Mouse (Mus musculus): Measurements from ENCODE around the gene Itga3.
A peak's percentile ranks its signal among the peaks of the same experiment; 100 is the strongest.

The Itga3 gene

GRCm38 (mm10) chr11:95076536-95077111 is at the start of gene Itga3:
Gene Itga3, minus strand, starts transcription at chr11:95076801.
- no peak for DNase-seq (ENCODE audit: low spot score in 2 of 2)

DNA sequence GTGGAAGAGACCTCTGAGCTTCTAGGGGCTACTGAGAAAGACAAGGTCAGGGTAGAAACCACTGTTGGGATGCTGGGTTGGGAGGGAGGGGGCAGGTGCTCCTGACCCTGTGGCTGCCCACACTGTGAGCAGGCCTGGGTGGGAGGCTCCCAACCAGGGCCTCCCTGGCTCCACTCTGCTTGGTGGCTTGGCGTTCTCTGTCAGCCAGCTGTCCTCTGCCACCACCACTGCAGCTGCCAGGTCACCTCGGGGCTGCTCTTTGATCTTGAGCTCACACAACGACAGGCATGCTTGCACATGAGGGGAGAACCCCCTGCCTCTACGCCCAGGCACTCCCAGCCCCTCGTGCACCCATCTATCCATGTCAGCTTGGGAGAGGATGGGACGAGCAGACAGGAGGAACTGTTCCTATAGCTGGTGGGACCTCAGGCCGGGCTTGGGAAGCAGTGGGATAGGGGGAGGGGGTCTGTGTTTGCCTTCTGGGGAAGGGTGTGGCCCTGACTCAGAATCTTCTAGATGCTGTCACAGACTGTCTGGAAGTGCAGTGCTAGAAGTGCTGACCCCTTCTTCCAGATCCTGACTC is 48.9 kb upstream of the Itga3 start:
- no peak for DNase-seq (ENCODE audit: low spot score in 2 of 2)

DNA sequence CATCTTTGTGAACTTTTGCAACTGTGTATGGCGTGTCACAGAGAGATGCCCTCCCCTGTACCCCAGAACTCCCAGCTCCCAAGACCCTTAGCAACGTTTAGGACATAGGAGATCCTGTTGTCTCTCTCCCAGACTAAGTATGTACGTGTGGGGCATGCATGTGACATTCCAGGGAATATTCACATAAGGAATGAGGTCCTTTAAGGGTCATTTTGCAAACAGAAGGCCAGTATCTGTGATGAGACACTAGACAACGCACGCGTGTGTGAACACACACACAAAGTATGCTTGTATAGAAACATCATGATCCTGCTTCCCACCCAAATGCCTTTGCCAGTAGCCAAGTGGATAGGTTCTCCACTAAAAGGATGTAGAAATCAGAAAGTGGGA is 45.5 kb upstream of the Itga3 start:
- no peak for DNase-seq (ENCODE audit: low spot score in 2 of 2)

GRCm38 (mm10) chr11:95121161-95122099 is 44.8 kb upstream of the Itga3 start:
- DNase-seq (ENCODE audit: low spot score in 2 of 2), result no peak

DNA sequence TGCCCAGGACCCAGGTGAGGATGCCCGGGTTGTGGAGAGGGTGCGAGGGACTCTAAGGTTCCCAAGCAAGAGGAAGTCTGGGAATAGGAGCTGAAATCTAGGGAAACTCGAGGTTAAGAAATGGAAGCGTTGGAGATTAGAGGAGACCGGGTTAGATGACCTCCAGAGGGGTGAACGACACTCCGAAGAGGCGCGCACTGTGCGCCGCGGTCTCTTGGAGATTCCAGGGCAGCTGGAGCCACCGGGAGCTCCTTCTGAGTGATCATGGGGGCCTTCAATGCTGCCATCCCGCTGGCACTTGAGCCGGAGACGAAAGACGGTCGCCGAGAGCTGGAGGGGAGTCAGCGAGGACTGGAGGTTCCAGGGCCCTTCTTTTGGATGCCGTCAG is 44.0 kb upstream of the Itga3 start:
- no peak for DNase-seq (ENCODE audit: low spot score in 2 of 2)

- DNase-seq (ENCODE audit: low spot score in 2 of 2), result no peak
These were observed 43.5 kb upstream of the Itga3 start, which contains the start of gene Dlx3 for GRCm38 (mm10) chr11:95119990-95120632. Gene Dlx3, plus strand, starts transcription at chr11:95120119.

DNA sequence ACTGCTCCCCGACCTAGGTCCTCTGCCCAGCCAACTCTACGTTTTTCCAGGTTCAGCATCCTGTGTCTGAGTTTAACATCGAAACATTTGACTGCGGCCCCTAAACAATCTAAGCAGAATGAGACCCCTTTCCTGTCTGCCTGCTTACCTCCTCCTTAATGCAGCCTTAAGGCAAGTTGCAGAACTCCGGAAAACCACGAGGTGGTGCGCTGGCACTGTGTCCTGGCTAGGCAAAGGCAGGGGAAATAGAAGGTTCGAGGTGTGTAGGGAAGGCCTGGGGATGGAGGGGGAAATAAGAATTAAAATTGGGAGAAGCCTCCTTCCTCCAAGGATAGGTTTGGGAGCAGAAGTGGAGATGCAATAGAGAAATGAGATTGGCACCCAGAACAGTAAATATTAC is 41.9 kb upstream of the Itga3 start:
- DNase-seq (ENCODE audit: low spot score in 2 of 2), result peak; percentile 37 to 75

- peak; percentile 40 to 67 for DNase-seq (ENCODE audit: low spot score in 2 of 2)
These were observed 40.4 kb upstream of the Itga3 start for GRCm38 (mm10) chr11:95117030-95117429.

DNA sequence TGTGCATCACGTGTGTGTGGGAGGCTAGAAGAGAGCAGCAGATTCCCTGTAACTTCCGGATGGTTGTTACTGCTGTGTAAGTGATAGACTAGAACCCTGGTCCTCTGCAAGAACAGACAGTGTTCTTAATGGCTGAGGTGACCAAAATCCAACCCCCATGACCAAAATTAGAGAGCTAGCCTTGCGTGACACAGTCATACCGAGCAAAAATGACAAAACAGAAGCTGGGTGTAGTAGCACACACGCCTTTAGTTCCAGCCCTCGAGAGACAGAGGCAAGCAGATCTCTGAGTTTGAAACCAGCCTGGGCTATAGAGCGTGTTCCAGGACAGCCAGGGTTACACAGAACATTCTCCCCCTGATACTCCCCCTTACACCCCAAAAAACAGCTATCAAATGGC is 33.5 kb upstream of the Itga3 start:
- no peak for DNase-seq (ENCODE audit: low spot score in 2 of 2)

- no peak for DNase-seq (ENCODE audit: low spot score in 2 of 2)
These were observed 32.4 kb upstream of the Itga3 start for GRCm38 (mm10) chr11:95109000-95109399.

GRCm38 (mm10) chr11:95106440-95107236 is 30.0 kb upstream of the Itga3 start:
- DNase-seq (ENCODE audit: low spot score in 2 of 2), result peak; percentile 66 to 72

GRCm38 (mm10) chr11:95105274-95105874 is 28.8 kb upstream of the Itga3 start:
- no peak for DNase-seq (ENCODE audit: low spot score in 2 of 2)

DNA sequence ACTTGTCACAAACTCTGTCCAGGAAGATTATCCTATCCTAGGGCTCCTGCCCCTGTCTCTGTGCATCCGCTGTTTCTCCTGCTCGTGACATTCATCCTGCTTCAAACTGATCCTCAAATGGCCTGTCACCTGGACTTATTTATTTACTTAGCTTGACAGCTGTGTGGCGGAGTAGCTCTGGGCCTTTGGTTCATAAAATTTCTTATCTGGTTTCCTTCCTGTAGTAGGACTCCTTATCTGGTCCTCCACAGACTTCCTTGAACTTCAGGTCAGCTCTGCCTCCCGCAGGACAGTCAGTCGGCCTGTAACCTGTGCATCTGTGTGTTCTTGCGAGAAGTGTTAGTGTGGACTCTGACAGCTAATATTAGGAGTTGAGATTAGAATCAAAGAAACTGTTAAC is 27.7 kb upstream of the Itga3 start:
- DNase-seq (ENCODE audit: low spot score in 2 of 2), result no peak

- DNase-seq (ENCODE audit: low spot score in 2 of 2), result no peak
These were observed 25.7 kb upstream of the Itga3 start for GRCm38 (mm10) chr11:95102161-95102904.

GRCm38 (mm10) chr11:95101071-95101788 is 24.6 kb upstream of the Itga3 start:
- DNase-seq (ENCODE audit: low spot score in 2 of 2), result no peak

GRCm38 (mm10) chr11:95100393-95100792 is 23.8 kb upstream of the Itga3 start:
- no peak for DNase-seq (ENCODE audit: low spot score in 2 of 2)

- no peak for DNase-seq (ENCODE audit: low spot score in 2 of 2)
These were observed 21.9 kb upstream of the Itga3 start for GRCm38 (mm10) chr11:95098346-95099095.

- no peak for DNase-seq (ENCODE audit: low spot score in 2 of 2)
These were observed 21.3 kb upstream of the Itga3 start for GRCm38 (mm10) chr11:95097889-95098288.

All from spleen, postnatal 10 days (tissue).